Mouse (Mus musculus) olfactory bulb, adult 2 months (tissue): ENCODE results near the gene Plrg1. TPM values are rescaled to one million over a fixed set of nuclear protein-coding genes. Genes with fewer than 3 reads are reported as not detected.

Source experiments
- H3K27ac ChIP-seq: fragments of 200-500 bp; 2 replicates; pipeline ENCODE4 v1.5.1; 2012; ENCODE audit warnings: low read depth, low read length; ENCODE audit not compliant: insufficient read depth
- H3K4me1 ChIP-seq: fragments of 200-500 bp; 2 replicates; pipeline ENCODE4 v1.6.1; 2012; ENCODE audit warnings: low read length; ENCODE audit not compliant: control insufficient read depth, insufficient read depth
- H3K4me3 ChIP-seq: fragments of 200-500 bp; 2 replicates; pipeline ENCODE4 v1.5.1; 2012; ENCODE audit warnings: mild to moderate bottlenecking, low read depth, low read length, moderate library complexity; ENCODE audit not compliant: insufficient read depth
- CTCF ChIP-seq: fragments of 200-500 bp; IDR thresholded peaks from 2 replicates; pipeline ENCODE4 v1.5.1; 2012; ENCODE audit warnings: low read depth, mild to moderate bottlenecking, low read length, moderate library complexity; ENCODE audit not compliant: insufficient read depth
- POLR2A ChIP-seq: fragments of 200-500 bp; IDR thresholded peaks from 2 replicates; pipeline ENCODE4 v1.6.1; 2012; ENCODE audit warnings: mild to moderate bottlenecking, low read depth, low read length, moderate library complexity; ENCODE audit not compliant: insufficient read depth
- WGBS: fragments of 180-500 bp; shearing (Covaris S2); methylation state at CpG from one replicate; pipeline ENCODE4 v1.1.7; 2018; 5-methylcytosine and 5-hydroxymethylcytosine counted together
- polyA plus RNA-seq: library from polyadenylated mRNA; stranded (reverse); fragments of >200 nt; gene quantifications from 2 replicates; pipeline ENCODE4 v1.2.4, GENCODE M21; 2012; ENCODE audit warnings: low replicate concordance; ENCODE audit not compliant: missing spikeins, insufficient read depth, insufficient read length

Gene Plrg1
- polyA plus RNA-seq, 1 experiment: not detected

- TF ChIP-seq POLR2A (no peak), CTCF (no peak)
- H3K4me1 ChIP-seq: no peaks in the 10 kb centered on the region
- H3K27ac ChIP-seq: no peak overlapping the region
- no peak overlapping the region for H3K4me3 ChIP-seq
- 75% methylated on average over 4 of the region's 4 CpGs for WGBS
Measured at GRCm38 (mm10) chr3:83070231-83070630, 14.9 kb downstream of the Plrg1 start.

GRCm38 (mm10) chr3:83076563-83076962 is 21.2 kb downstream of the Plrg1 start:
- TF ChIP-seq POLR2A (no peak), CTCF (no peak)
- Histone ChIP-seq H3K27ac (no peak overlapping the region), H3K4me3 (no peak overlapping the region), H3K4me1 (peaks cover 3% of the 10 kb centered on the region; the same call in 1 of the 2 replicates)
- WGBS: 19% methylated on average over 3 of the region's 3 CpGs

GRCm38 (mm10) chr3:83080567-83081055 is 25.3 kb downstream of the Plrg1 start:
- Histone ChIP-seq H3K27ac (0 out of 2 replicates have a peak overlapping the region, but pooled peaks have one; percentile 21), H3K4me3 (peak overlapping the region; percentile 20; the same call in 1 of the 2 replicates), H3K4me1 (peaks cover 3% of the 10 kb centered on the region; the same call in 1 of the 2 replicates)
- TF ChIP-seq POLR2A (no peak), CTCF (no peak)
- 7% methylated on average over 11 of the region's 11 CpGs for WGBS

GRCm38 (mm10) chr3:83097586-83097985 is 42.3 kb downstream of the Plrg1 start:
- WGBS: 71% methylated on average over 6 of the region's 6 CpGs
- TF ChIP-seq CTCF (no peak), POLR2A (no peak)
- H3K4me3 ChIP-seq: no peak overlapping the region
- H3K27ac ChIP-seq: no peak overlapping the region
- H3K4me1 ChIP-seq: peaks cover 11% of the 10 kb centered on the region

GRCm38 (mm10) chr3:83098546-83099034 is 43.3 kb downstream of the Plrg1 start:
- peak overlapping the region; percentile 20; the same call in 1 of the 2 replicates for H3K27ac ChIP-seq
- TF ChIP-seq CTCF (no peak), POLR2A (no peak)
- peak overlapping the region; percentile 33 for H3K4me3 ChIP-seq
- peaks cover 11% of the 10 kb centered on the region for H3K4me1 ChIP-seq
- WGBS: 3% methylated on average over 14 of the region's 14 CpGs

- Histone ChIP-seq H3K4me3 (peak overlapping the region; percentile 33; the same call in 1 of the 2 replicates), H3K27ac (peak overlapping the region; percentile 20; the same call in 1 of the 2 replicates), H3K4me1 (peaks cover 11% of the 10 kb centered on the region)
- TF ChIP-seq CTCF: no peak
- 92% methylated on average over 1 of the region's 1 CpGs for WGBS
Measured at GRCm38 (mm10) chr3:83099139-83099538, 43.8 kb downstream of the Plrg1 start.

- TF ChIP-seq CTCF: no peak
- no peak for TF ChIP-seq POLR2A
- Histone ChIP-seq H3K4me3 (no peak overlapping the region), H3K27ac (no peak overlapping the region), H3K4me1 (peaks cover 11% of the 10 kb centered on the region)
- 84% methylated on average over 6 of the region's 6 CpGs for WGBS
Measured at GRCm38 (mm10) chr3:83099651-83100050, 44.3 kb downstream of the Plrg1 start.

- H3K4me1 ChIP-seq: peaks cover 11% of the 10 kb centered on the region
- 95% methylated on average over 6 of the region's 6 CpGs for WGBS
- H3K4me3 ChIP-seq: no peak overlapping the region
- TF ChIP-seq CTCF (no peak), POLR2A (no peak)
- H3K27ac ChIP-seq: no peak overlapping the region
Measured at GRCm38 (mm10) chr3:83102286-83102685, 47.0 kb downstream of the Plrg1 start.

- no peak overlapping the region for H3K27ac ChIP-seq
- 32% methylated on average over 4 of the region's 4 CpGs for WGBS
- no peak overlapping the region for H3K4me3 ChIP-seq
- H3K4me1 ChIP-seq: no peaks in the 10 kb centered on the region
- TF ChIP-seq CTCF: no peak
- no peak for TF ChIP-seq POLR2A
Measured at GRCm38 (mm10) chr3:83110163-83110562, 54.8 kb downstream of the Plrg1 start.
